Mouse (Mus musculus): ENCODE results near the gene Cdyl2. TPM values are rescaled to one million over a fixed set of nuclear protein-coding genes. Genes with fewer than 3 reads are reported as not detected.

The Cdyl2 gene
- polyA plus RNA-seq, 1 experiment from 2014 or later, result 2.1 TPM

GRCm38 (mm10) chr8:116536786-116537185 is 196.0 kb downstream of the Cdyl2 start:
- in situ Hi-C loops (cut with MboI; ENCODE audit: low pct_unique_long_range_greater_than_20kb), result no loop called here
- ATAC-seq (no peak), DNase-seq (ENCODE audit: low read depth, low spot score) (no peak)
- no peak for TF ChIP-seq CTCF (IDR thresholded peaks at IDR 0.05)
- POLR2A ChIA-PET, result no interaction called here
- CTCF ChIA-PET, result interaction anchor here (0.6 kb wide), 1 partner anchor 661 kb away, joined by 3 read pairs; no protein-coding TSS in a partner anchor
- H3K27me3 ChIP-seq, result peaks cover 4% of the 10 kb centered on the region

- H3K27me3 ChIP-seq, result peaks cover 5% of the 10 kb centered on the region
- POLR2A ChIA-PET, result no interaction called here
- CTCF ChIA-PET, result interaction anchor here (1.3 kb wide), 1 partner anchor 9 kb away, joined by 4 read pairs; no protein-coding TSS in a partner anchor
- in situ Hi-C loops (cut with MboI; ENCODE audit: low pct_unique_long_range_greater_than_20kb), result no loop called here
- ATAC-seq (no peak), DNase-seq (ENCODE audit: low read depth, low spot score) (no peak)
- peak; percentile 38 for TF ChIP-seq CTCF (IDR thresholded peaks at IDR 0.05)
Measured at GRCm38 (mm10) chr8:116533081-116533480, 199.7 kb downstream of the Cdyl2 start.

GRCm38 (mm10) chr8:116528736-116529135 is 204.1 kb downstream of the Cdyl2 start:
- no peak for ATAC-seq
- no peak for TF ChIP-seq CTCF (IDR thresholded peaks at IDR 0.05)
- CTCF ChIA-PET, result no interaction called here
- in situ Hi-C loops (cut with MboI; ENCODE audit: low pct_unique_long_range_greater_than_20kb), result no loop called here
- H3K27me3 ChIP-seq, result peaks cover 6% of the 10 kb centered on the region
- no peak for DNase-seq (ENCODE audit: low read depth, low spot score)
- POLR2A ChIA-PET, result no interaction called here

GRCm38 (mm10) chr8:116524915-116525314 is 207.9 kb downstream of the Cdyl2 start:
- CTCF ChIA-PET, result no interaction called here
- no peak for ATAC-seq
- in situ Hi-C loops (cut with MboI; ENCODE audit: low pct_unique_long_range_greater_than_20kb), result no loop called here
- no peak for DNase-seq (ENCODE audit: low read depth, low spot score)
- TF ChIP-seq CTCF (IDR thresholded peaks at IDR 0.05), result no peak
- POLR2A ChIA-PET, result no interaction called here
- H3K27me3 ChIP-seq, result peaks cover 11% of the 10 kb centered on the region

Other genes with a start within 250 kb of the Cdyl2 start
- gene Dynlrb2, start 228.0 kb downstream of the Cdyl2 start, polyA plus RNA-seq (2021), result 8.1 TPM
- 42.4 TPM for gene Cmc2, start 188.5 kb upstream of the Cdyl2 start, polyA plus RNA-seq (2021)
- 17.3 TPM for gene Cenpn, start 188.7 kb upstream of the Cdyl2 start, polyA plus RNA-seq (2021)
- gene Atmin, start 210.4 kb upstream of the Cdyl2 start, polyA plus RNA-seq (2021), result 15.9 TPM
- gene 1700030J22Rik, start 246.0 kb upstream of the Cdyl2 start, polyA plus RNA-seq (2021), result 4.6 TPM